Mouse (Mus musculus): ENCODE measurements around the gene C2. TPM values are rescaled to one million over a fixed set of nuclear protein-coding genes. Genes with fewer than 3 reads are reported as not detected.
"Not testable (repeated sequence)": the region's sequence is repeated elsewhere in the genome, so short reads cannot be mapped to it uniquely, and the experiment has no call there.

C2 gene
- polyA plus RNA-seq, 1 experiment from 2014 or later, result 1.4 TPM

- Histone ChIP-seq H3K4me3 (no peak overlapping the region), H3K27me3 (no peaks in the 10 kb centered on the region), H3K36me3 (ENCODE audit: poor library complexity, severe bottlenecking) (peaks cover 74% of the 10 kb centered on the region), H3K9ac (no peak overlapping the region), H3K4me1 (peaks cover 22% of the 10 kb centered on the region), H3K9me3 (replicated peaks) (no peaks in the 10 kb centered on the region), H3K27ac (no peak overlapping the region), H3K4me2 (no peak overlapping the region)
- no peak for ATAC-seq
- WGBS, result 86% methylated on average over 6 of the region's 6 CpGs
These were observed 57.2 kb downstream of the C2 start for GRCm38 (mm10) chr17:34840736-34841307.

DNA sequence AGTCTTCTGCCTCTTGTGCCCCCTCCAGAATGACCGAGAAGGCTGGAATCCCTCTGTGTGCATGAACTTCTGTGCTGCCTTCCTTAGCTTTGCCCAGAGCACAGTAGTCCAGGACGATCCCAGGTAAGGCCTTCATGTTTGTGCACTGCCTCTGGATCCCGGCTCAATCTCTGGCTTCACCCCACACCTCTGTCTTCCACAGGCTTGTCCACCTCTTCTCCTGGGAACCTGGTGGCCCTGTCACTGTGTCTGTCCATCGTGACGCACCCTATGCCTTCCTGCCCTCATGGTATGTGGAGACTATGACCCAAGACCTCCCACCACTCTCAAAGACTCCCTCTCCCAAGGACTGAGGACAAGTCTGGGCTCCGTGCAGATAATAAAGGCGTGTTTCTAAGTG lies 59.3 kb downstream of the C2 start:
- H3K36me3 ChIP-seq (ENCODE audit: poor library complexity, severe bottlenecking), result peaks cover 62% of the 10 kb centered on the region

GRCm38 (mm10) chr17:34837464-34838324 lies 60.4 kb downstream of the C2 start:
- Histone ChIP-seq H3K27ac (peak overlapping the region; percentile 58; the same call in 1 of the 2 replicates), H3K4me1 (peaks cover 28% of the 10 kb centered on the region), H3K4me2 (peak overlapping the region; percentile 81), H3K9me3 (replicated peaks) (no peaks in the 10 kb centered on the region), H3K4me3 (peak overlapping the region; percentile 81), H3K27me3 (no peaks in the 10 kb centered on the region), H3K9ac (peak overlapping the region; percentile 79), H3K36me3 (ENCODE audit: poor library complexity, severe bottlenecking) (peaks cover 61% of the 10 kb centered on the region)
- WGBS, result 45% methylated on average over 43 of the region's 43 CpGs
- no peak; the same call in 1 of the 2 replicates for ATAC-seq

More for the DNA sequence above, 59.3 kb downstream of the C2 start:
- ATAC-seq, result no peak
- Histone ChIP-seq H3K27me3 (no peaks in the 10 kb centered on the region), H3K4me3 (0 out of 2 replicates have a peak overlapping the region, but pooled peaks have one; percentile 7), H3K27ac (no peak overlapping the region), H3K9ac (0 out of 2 replicates have a peak overlapping the region, but pooled peaks have one; percentile 21), H3K9me3 (replicated peaks) (no peaks in the 10 kb centered on the region), H3K4me2 (peak overlapping the region; percentile 22; the same call in 1 of the 2 replicates), H3K4me1 (peaks cover 28% of the 10 kb centered on the region)
- 89% methylated on average over 7 of the region's 7 CpGs for WGBS

- H3K9ac ChIP-seq, result peak within 1 kb of the TSS; percentile 83
- H3K36me3 ChIP-seq (ENCODE audit: poor library complexity, severe bottlenecking), result peaks cover 61% of the 10 kb centered on the region
- no peaks in the 10 kb centered on the region for H3K27me3 ChIP-seq
- H3K4me2 ChIP-seq, result peak within 1 kb of the TSS; percentile 81
- peak within 1 kb of the TSS; percentile 81 for H3K27ac ChIP-seq
- H3K4me3 ChIP-seq, result peak within 1 kb of the TSS; percentile 81
- 0% methylated on average over 40 of the region's 40 CpGs for WGBS
- ATAC-seq, result peak; percentile 93
- peaks cover 28% of the 10 kb centered on the region for H3K4me1 ChIP-seq
- H3K9me3 ChIP-seq (replicated peaks), result no peaks in the 10 kb centered on the region
These were observed 61.2 kb downstream of the C2 start, which contains the start of the genes Stk19 and Dxo for GRCm38 (mm10) chr17:34836856-34837221. TSS of gene Stk19 (minus strand) at chr17:34836945. TSS of gene Dxo (plus strand) at chr17:34837019.

- peaks cover 28% of the 10 kb centered on the region for H3K4me1 ChIP-seq
- peak overlapping the region; percentile 83 for H3K9ac ChIP-seq
- no peaks in the 10 kb centered on the region for H3K9me3 ChIP-seq (replicated peaks)
- ATAC-seq, result peak; percentile 82; the same call in 1 of the 2 replicates
- H3K36me3 ChIP-seq (ENCODE audit: poor library complexity, severe bottlenecking), result peaks cover 59% of the 10 kb centered on the region
- H3K4me2 ChIP-seq, result peak overlapping the region; percentile 81
- no peaks in the 10 kb centered on the region for H3K27me3 ChIP-seq
- H3K27ac ChIP-seq, result peak overlapping the region; percentile 81
- peak overlapping the region; percentile 81 for H3K4me3 ChIP-seq
- WGBS, result 3% methylated on average over 39 of the region's 48 CpGs
These were observed 61.8 kb downstream of the C2 start for GRCm38 (mm10) chr17:34836155-34836855.

DNA sequence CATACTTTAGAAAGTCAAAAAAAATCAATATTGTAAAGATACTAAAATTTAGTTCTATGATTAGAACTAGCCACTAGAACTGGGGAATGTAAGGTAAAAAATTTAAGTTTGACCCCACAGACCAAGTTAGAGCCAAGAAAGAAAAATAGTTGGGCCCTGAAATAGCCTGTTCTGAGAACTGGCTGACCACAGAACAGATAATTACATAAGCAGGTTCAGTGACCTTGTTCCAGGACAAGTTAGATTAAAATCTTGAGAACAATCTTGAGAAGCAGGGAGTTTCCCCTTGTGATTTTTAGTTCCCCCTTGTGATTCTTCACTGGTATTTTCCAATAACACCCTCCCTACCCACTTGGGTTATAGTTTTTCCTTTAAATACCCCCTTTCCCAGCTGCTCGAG lies 67.3 kb downstream of the C2 start:
- not testable (repeated sequence) for H3K27me3 ChIP-seq; H3K27ac ChIP-seq; H3K9me3 ChIP-seq (replicated peaks); H3K9ac ChIP-seq; ATAC-seq; H3K4me3 ChIP-seq; H3K4me1 ChIP-seq; H3K4me2 ChIP-seq
- H3K36me3 ChIP-seq (ENCODE audit: poor library complexity, severe bottlenecking), result peaks cover 80% of the 10 kb centered on the region
- 89% methylated on average over 1 of the region's 1 CpGs for WGBS

DNA sequence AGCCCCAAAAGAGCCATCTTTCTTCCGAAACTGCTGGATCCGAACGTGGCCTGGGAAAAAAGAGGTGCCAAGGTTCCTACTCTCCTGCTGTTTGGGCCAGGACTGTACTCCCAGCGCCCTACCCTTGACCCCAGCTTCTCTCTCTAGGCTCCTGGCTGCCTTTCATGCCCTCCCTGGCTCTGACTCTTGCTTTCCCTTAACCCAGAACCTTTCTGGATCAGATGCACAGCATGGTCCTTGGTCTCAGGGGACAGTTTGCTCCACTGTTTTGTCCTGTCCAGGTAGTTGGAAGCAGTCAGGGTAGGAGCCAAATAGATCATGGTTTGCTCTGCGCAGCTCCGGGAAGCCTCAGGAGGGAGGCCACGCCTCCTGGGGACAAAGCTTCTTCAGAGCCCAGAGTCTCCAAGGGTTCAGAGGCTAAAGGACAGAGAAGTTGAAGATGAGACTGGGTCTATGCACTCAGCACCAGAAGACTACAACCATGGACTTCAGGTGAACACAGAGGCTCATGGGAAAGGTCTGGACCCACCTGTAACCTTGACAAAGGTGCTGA lies 83.2 kb downstream of the C2 start:
- Histone ChIP-seq H3K9ac (no peak overlapping the region), H3K9me3 (replicated peaks) (no peaks in the 10 kb centered on the region), H3K4me2 (no peak overlapping the region), H3K27me3 (no peaks in the 10 kb centered on the region), H3K4me1 (no peaks in the 10 kb centered on the region), H3K36me3 (ENCODE audit: poor library complexity, severe bottlenecking) (no peaks in the 10 kb centered on the region), H3K27ac (no peak overlapping the region), H3K4me3 (no peak overlapping the region)
- no peak for ATAC-seq
- WGBS, result 85% methylated on average over 7 of the region's 7 CpGs

GRCm38 (mm10) chr17:34813747-34814146 lies 84.3 kb downstream of the C2 start:
- H3K9ac ChIP-seq; H3K27me3 ChIP-seq; ATAC-seq; H3K4me3 ChIP-seq; H3K4me2 ChIP-seq; H3K9me3 ChIP-seq (replicated peaks); H3K36me3 ChIP-seq (ENCODE audit: poor library complexity, severe bottlenecking); H3K4me1 ChIP-seq; H3K27ac ChIP-seq: not testable (repeated sequence)
- WGBS, result 64% methylated on average over 12 of the region's 12 CpGs

Small RNA genes within 50 kb of the gene (microRNA-seq; reads per million reads assigned to microRNA genes)
- gene Mir6970, result 1.9 reads per million
- gene Mir6971, result 4.6 reads per million, percentile 13 among the genes with 10 or more reads in this experiment
- gene Mir6972, result not detected

Other genes with a start within 250 kb of the C2 start
- gene Tnxb, start 227.7 kb downstream of the C2 start, polyA plus RNA-seq (2015; fragmentation: Nextera tagmentation; extraction: Ambion mirVana), result 0.01 and 0.05 TPM in 2 replicates
- not detected in 2 replicates for gene C4b, start 154.4 kb downstream of the C2 start, polyA plus RNA-seq (2015; fragmentation: Nextera tagmentation; extraction: Ambion mirVana)
- gene Cyp21a1, start 93.7 kb downstream of the C2 start, polyA plus RNA-seq (2015; fragmentation: Nextera tagmentation; extraction: Ambion mirVana), result not detected in 2 replicates
- gene Stk19, start 61.3 kb downstream of the C2 start, polyA plus RNA-seq (2015; fragmentation: Nextera tagmentation; extraction: Ambion mirVana), result 36.6 and 40.0 TPM in 2 replicates
- gene Dxo, start 61.2 kb downstream of the C2 start, polyA plus RNA-seq (2015; fragmentation: Nextera tagmentation; extraction: Ambion mirVana), result 68.6 and 75.7 TPM in 2 replicates
- 50.1 and 57.9 TPM in 2 replicates for gene Skiv2l, start 48.1 kb downstream of the C2 start, polyA plus RNA-seq (2015; fragmentation: Nextera tagmentation; extraction: Ambion mirVana)
- gene Nelfe, start 47.9 kb downstream of the C2 start, polyA plus RNA-seq (2015; fragmentation: Nextera tagmentation; extraction: Ambion mirVana), result 106 and 109 TPM in 2 replicates
- gene Cfb, start 35.7 kb downstream of the C2 start, polyA plus RNA-seq (2015; fragmentation: Nextera tagmentation; extraction: Ambion mirVana), result 1.9 and 2.0 TPM in 2 replicates
- 7.8 and 9.7 TPM in 2 replicates for gene Zbtb12, start 18.8 kb downstream of the C2 start, polyA plus RNA-seq (2015; fragmentation: Nextera tagmentation; extraction: Ambion mirVana)
- not detected in 2 replicates for gene Gm20547, start 16.2 kb downstream of the C2 start, polyA plus RNA-seq (2015; fragmentation: Nextera tagmentation; extraction: Ambion mirVana)
- gene Ehmt2, start 204 bp upstream of the C2 start, polyA plus RNA-seq (2015; fragmentation: Nextera tagmentation; extraction: Ambion mirVana), result 97.9 and 107 TPM in 2 replicates
- gene Slc44a4, start 16.2 kb upstream of the C2 start, polyA plus RNA-seq (2015; fragmentation: Nextera tagmentation; extraction: Ambion mirVana), result not detected in 2 replicates
- gene Neu1, start 33.0 kb upstream of the C2 start, polyA plus RNA-seq (2015; fragmentation: Nextera tagmentation; extraction: Ambion mirVana), result 18.0 and 18.7 TPM in 2 replicates
- gene Hspa1b, start 61.0 kb upstream of the C2 start, polyA plus RNA-seq (2015; fragmentation: Nextera tagmentation; extraction: Ambion mirVana), result 0.10 and 0.12 TPM in 2 replicates
- gene Gm20481, start 71.6 kb upstream of the C2 start, polyA plus RNA-seq (2015; fragmentation: Nextera tagmentation; extraction: Ambion mirVana), result not detected in 2 replicates
- 1.5 and 1.6 TPM in 2 replicates for gene Hspa1a, start 73.9 kb upstream of the C2 start, polyA plus RNA-seq (2015; fragmentation: Nextera tagmentation; extraction: Ambion mirVana)
- gene Hspa1l, start 74.4 kb upstream of the C2 start, polyA plus RNA-seq (2015; fragmentation: Nextera tagmentation; extraction: Ambion mirVana), result 1.00 and 1.3 TPM in 2 replicates
- gene Lsm2, start 83.6 kb upstream of the C2 start, polyA plus RNA-seq (2015; fragmentation: Nextera tagmentation; extraction: Ambion mirVana), result 203 and 213 TPM in 2 replicates
- gene Vars, start 102.7 kb upstream of the C2 start, polyA plus RNA-seq (2015; fragmentation: Nextera tagmentation; extraction: Ambion mirVana), result 88.4 and 104 TPM in 2 replicates
- 0.18 and 0.20 TPM in 2 replicates for gene Vwa7, start 118.3 kb upstream of the C2 start, polyA plus RNA-seq (2015; fragmentation: Nextera tagmentation; extraction: Ambion mirVana)
- 7.2 and 7.8 TPM in 2 replicates for gene Sapcd1, start 129.8 kb upstream of the C2 start, polyA plus RNA-seq (2015; fragmentation: Nextera tagmentation; extraction: Ambion mirVana)
- 4.5 and 5.9 TPM in 2 replicates for gene Msh5, start 148.5 kb upstream of the C2 start, polyA plus RNA-seq (2015; fragmentation: Nextera tagmentation; extraction: Ambion mirVana)
- 141 and 147 TPM in 2 replicates for gene Clic1, start 151.7 kb upstream of the C2 start, polyA plus RNA-seq (2015; fragmentation: Nextera tagmentation; extraction: Ambion mirVana)
- gene Ddah2, start 160.8 kb upstream of the C2 start, polyA plus RNA-seq (2015; fragmentation: Nextera tagmentation; extraction: Ambion mirVana), result 543 and 566 TPM in 2 replicates
- gene Ly6g6c, start 167.1 kb upstream of the C2 start, polyA plus RNA-seq (2015; fragmentation: Nextera tagmentation; extraction: Ambion mirVana), result not detected in 2 replicates
- gene Mpig6b, start 167.9 kb upstream of the C2 start, polyA plus RNA-seq (2015; fragmentation: Nextera tagmentation; extraction: Ambion mirVana), result 0.29 and 0.56 TPM in 2 replicates
- gene Ly6g6e, start 178.6 kb upstream of the C2 start, polyA plus RNA-seq (2015; fragmentation: Nextera tagmentation; extraction: Ambion mirVana), result 1.7 and 2.3 TPM in 2 replicates
- gene Ly6g6d, start 179.8 kb upstream of the C2 start, polyA plus RNA-seq (2015; fragmentation: Nextera tagmentation; extraction: Ambion mirVana), result 0.58 and 0.81 TPM in 2 replicates
- gene Ly6g6f, start 187.3 kb upstream of the C2 start, polyA plus RNA-seq (2015; fragmentation: Nextera tagmentation; extraction: Ambion mirVana), result 0.25 TPM in 1 of 2 replicates, not detected in the other
- 74.9 and 77.6 TPM in 2 replicates for gene Abhd16a, start 191.0 kb upstream of the C2 start, polyA plus RNA-seq (2015; fragmentation: Nextera tagmentation; extraction: Ambion mirVana)
- gene Ly6g5c, start 210.0 kb upstream of the C2 start, polyA plus RNA-seq (2015; fragmentation: Nextera tagmentation; extraction: Ambion mirVana), result not detected in 2 replicates
- gene Ly6g5b, start 217.2 kb upstream of the C2 start, polyA plus RNA-seq (2015; fragmentation: Nextera tagmentation; extraction: Ambion mirVana), result 1.2 and 1.3 TPM in 2 replicates
- 32.4 and 33.3 TPM in 2 replicates for gene Gpank1, start 223.2 kb upstream of the C2 start, polyA plus RNA-seq (2015; fragmentation: Nextera tagmentation; extraction: Ambion mirVana)
- gene Csnk2b, start 223.8 kb upstream of the C2 start, polyA plus RNA-seq (2015; fragmentation: Nextera tagmentation; extraction: Ambion mirVana), result 339 and 356 TPM in 2 replicates
- gene D17H6S53E, start 228.1 kb upstream of the C2 start, polyA plus RNA-seq (2015; fragmentation: Nextera tagmentation; extraction: Ambion mirVana), result 8.3 and 8.6 TPM in 2 replicates
- 0.93 and 0.99 TPM in 2 replicates for gene Apom, start 233.8 kb upstream of the C2 start, polyA plus RNA-seq (2015; fragmentation: Nextera tagmentation; extraction: Ambion mirVana)
- gene Bag6, start 236.9 kb upstream of the C2 start, polyA plus RNA-seq (2015; fragmentation: Nextera tagmentation; extraction: Ambion mirVana), result 82.5 and 82.6 TPM in 2 replicates

Measured in forebrain, embryonic 13.5 days (tissue).